Comparison of ENCODE assay signal across 8 mouse cellular contexts in genomic region chr4:154011646-154012089, GRCm38 (mm10). TPM values are rescaled to one million over a fixed set of nuclear protein-coding genes. Genes with fewer than 3 reads are reported as not detected.
DNase-seq lines count a peak whose midpoint lies in the region; ATAC-seq and TF ChIP-seq lines count a peak whose summit lies in the region.

Gene Lrrc47, plus strand, starts transcription at chr4:154011731.

- peak; percentile 39; the same call in 1 of the 2 replicates for TF ChIP-seq POLR2A in limb, embryonic 14.5 days (IDR thresholded peaks at IDR 0.05; ENCODE audit: borderline replicate concordance, extremely low read depth, insufficient read depth, insufficient read length)
- TF ChIP-seq POLR2A in spleen, adult 2 months (IDR thresholded peaks at IDR 0.05; ENCODE audit: low read depth, low read length): peak; percentile 11; the same call in 1 of the 2 replicates

- H3K9me3 ChIP-seq in embryonic facial prominence, embryonic 11.5 days (replicated peaks; ENCODE audit: control insufficient read depth, low read length): no peaks in the 10 kb centered on the region
- no peaks in the 10 kb centered on the region for H3K9me3 ChIP-seq in limb, embryonic 14.5 days (ENCODE audit: control insufficient read depth, low read length)
- H3K9me3 ChIP-seq in midbrain, embryonic 16.5 days (replicated peaks; ENCODE audit: control insufficient read depth, low read length, poor library complexity, severe bottlenecking): no peaks in the 10 kb centered on the region

- H3K27ac ChIP-seq in embryonic facial prominence, embryonic 11.5 days (replicated peaks; ENCODE audit: low read depth, low read length): peak within 1 kb of the TSS; percentile 41; the same call in 1 of the 2 replicates
- H3K27ac ChIP-seq in limb, embryonic 14.5 days (replicated peaks; ENCODE audit: low read depth, low read length): peak within 1 kb of the TSS; percentile 58; the same call in 1 of the 2 replicates
- peak within 1 kb of the TSS; percentile 58 for H3K27ac ChIP-seq in midbrain, embryonic 16.5 days (ENCODE audit: low read length)
- H3K27ac ChIP-seq in spleen, adult 2 months (ENCODE audit: insufficient read depth, low read length): peak within 1 kb of the TSS; percentile 56

- H3K4me3 ChIP-seq in embryonic facial prominence, embryonic 11.5 days (ENCODE audit: low read depth, low read length): peak within 1 kb of the TSS; percentile 100
- peak within 1 kb of the TSS; percentile 98 for H3K4me3 ChIP-seq in limb, embryonic 14.5 days (replicated peaks; ENCODE audit: low read length)
- H3K4me3 ChIP-seq in midbrain, embryonic 16.5 days (ENCODE audit: low read depth, low read length): peak within 1 kb of the TSS; percentile 99
- peak within 1 kb of the TSS; percentile 93 for H3K4me3 ChIP-seq in spleen, adult 2 months (ENCODE audit: extremely low read depth, insufficient read depth, insufficient read length)

- no peak for TF ChIP-seq CTCF in spleen, adult 2 months (IDR thresholded peaks at IDR 0.05; ENCODE audit: extremely low read depth, insufficient read depth, insufficient read length, insufficient replicate concordance)

- H3K9ac ChIP-seq in embryonic facial prominence, embryonic 11.5 days (replicated peaks; ENCODE audit: low read length): peak within 1 kb of the TSS; percentile 95
- peak within 1 kb of the TSS; percentile 93 for H3K9ac ChIP-seq in limb, embryonic 14.5 days (ENCODE audit: low read depth, low read length, severe bottlenecking)
- H3K9ac ChIP-seq in midbrain, embryonic 16.5 days (ENCODE audit: low read depth, low read length): peak within 1 kb of the TSS; percentile 90

- H3K27me3 ChIP-seq in embryonic facial prominence, embryonic 11.5 days (ENCODE audit: control insufficient read depth, insufficient read depth, low read length): no peaks in the 10 kb centered on the region
- no peaks in the 10 kb centered on the region for H3K27me3 ChIP-seq in limb, embryonic 14.5 days (ENCODE audit: control insufficient read depth, insufficient read depth, low read length)
- no peaks in the 10 kb centered on the region for H3K27me3 ChIP-seq in midbrain, embryonic 16.5 days (ENCODE audit: control insufficient read depth, insufficient read depth, low read depth, low read length)
- no peaks in the 10 kb centered on the region; the same call in 1 of the 2 replicates for H3K27me3 ChIP-seq in spleen, adult 2 months (ENCODE audit: control insufficient read depth, insufficient read depth, low read length)

- H3K36me3 ChIP-seq in embryonic facial prominence, embryonic 11.5 days (replicated peaks; ENCODE audit: control insufficient read depth, insufficient read depth, low read depth, low read length): no peaks in the 10 kb centered on the region
- H3K36me3 ChIP-seq in limb, embryonic 14.5 days (ENCODE audit: control insufficient read depth, insufficient read depth, low read length): peaks cover 18% of the 10 kb centered on the region
- H3K36me3 ChIP-seq in midbrain, embryonic 16.5 days (ENCODE audit: control insufficient read depth, insufficient read depth, low read length): peaks cover 12% of the 10 kb centered on the region
- peaks cover 10% of the 10 kb centered on the region for H3K36me3 ChIP-seq in spleen, adult 2 months (ENCODE audit: control insufficient read depth, insufficient read depth, low read length)

- no peaks in the 10 kb centered on the region; the same call in 1 of the 2 replicates for H3K4me1 ChIP-seq in embryonic facial prominence, embryonic 11.5 days (ENCODE audit: control insufficient read depth, insufficient read depth, low read length)
- H3K4me1 ChIP-seq in limb, embryonic 14.5 days (ENCODE audit: control insufficient read depth, insufficient read depth, low read length): peaks cover 8% of the 10 kb centered on the region
- H3K4me1 ChIP-seq in midbrain, embryonic 16.5 days (ENCODE audit: control insufficient read depth, insufficient read depth, low read length): peaks cover 16% of the 10 kb centered on the region
- H3K4me1 ChIP-seq in spleen, adult 2 months (ENCODE audit: control insufficient read depth, insufficient read depth, insufficient read length): peaks cover 18% of the 10 kb centered on the region

- WGBS in embryonic facial prominence, embryonic 11.5 days: under 1% methylated on average over 40 of the region's 59 CpGs
- WGBS in limb, embryonic 14.5 days: 0% methylated on average over 23 of the region's 59 CpGs
- WGBS in midbrain, embryonic 16.5 days: under 1% methylated on average over 53 of the region's 59 CpGs
- under 1% methylated on average over 58 of the region's 59 CpGs for WGBS in spleen, adult 2 months

- peak; percentile 93 for ATAC-seq in embryonic facial prominence, embryonic 11.5 days (replicated peaks; ENCODE audit: insufficient number of reproducible peaks, low FRiP score, low TSS enrichment, low read depth)
- peak; percentile 92 for ATAC-seq in limb, embryonic 14.5 days (ENCODE audit: low FRiP score, low read depth)
- ATAC-seq in midbrain, embryonic 16.5 days: peak; percentile 96

- peak within 1 kb of the TSS; percentile 92 for H3K4me2 ChIP-seq in embryonic facial prominence, embryonic 11.5 days (ENCODE audit: low read depth, low read length)
- peak within 1 kb of the TSS; percentile 95 for H3K4me2 ChIP-seq in limb, embryonic 14.5 days (replicated peaks; ENCODE audit: low read depth, low read length, severe bottlenecking)
- H3K4me2 ChIP-seq in midbrain, embryonic 16.5 days (ENCODE audit: low read length): peak within 1 kb of the TSS; percentile 99

- DNase-seq in 416B (ENCODE audit: low read depth): peak; percentile 83
- peak; percentile 85 for DNase-seq in adrenal gland, postnatal 25 days
- DNase-seq in embryonic facial prominence, embryonic 11.5 days (ENCODE audit: low spot score): peak; percentile 91
- DNase-seq in heart, adult 11 months: peak; percentile 98
- DNase-seq in kidney, adult 11 months: peak; percentile 77
- peak; percentile 81 for DNase-seq in limb, embryonic 14.5 days (ENCODE audit: low spot score)
- peak; percentile 45 to 77 for DNase-seq in spleen, adult 2 months (ENCODE audit: low read depth in 1 of 2, low spot score in 2 of 2)

RNA-seq across cellular contexts. Expression of gene Lrrc47, which starts in this region (rescaled TPM):
- total RNA-seq in adrenal gland, postnatal 25 days (2021): 54.7 and 56.0 TPM in 2 replicates
- 11.9 TPM in 2 replicates for polyA plus RNA-seq in embryonic facial prominence, embryonic 11.5 days (2014; fragmentation: Nextera tagmentation; extraction: Ambion mirVana)
- 49.2 and 59.0 TPM in 2 replicates for polyA plus RNA-seq in limb, embryonic 14.5 days (2012; rRNA removed)
- 11.8 and 12.3 TPM in 2 replicates for polyA plus RNA-seq in limb, embryonic 14.5 days (2014; fragmentation: Nextera tagmentation; extraction: Ambion mirVana)
- 12.9 and 17.3 TPM in 2 replicates for polyA plus RNA-seq in midbrain, embryonic 16.5 days (2015; fragmentation: Nextera tagmentation; extraction: Ambion mirVana)
- 47.2 and 71.0 TPM in 2 replicates for polyA plus RNA-seq in spleen, adult 2 months (2012; rRNA removed)

Comparison
In these comparisons a context has a peak if more than half of its experiments do, and no peak if none do; other contexts are left out.
1. Peak in every context shown above with its lines: DNase-seq, ATAC-seq, H3K4me3 ChIP-seq and H3K27ac ChIP-seq.